Mouse (Mus musculus) midbrain, embryonic 14.5 days (tissue): ENCODE measurements around the gene Slc35b3. TPM values are rescaled to one million over a fixed set of nuclear protein-coding genes. Genes with fewer than 3 reads are reported as not detected.

Experiments
- ATAC-seq: fragments of 200-750 bp; cut with Nextera tagmentation; 2 replicates; pipeline ENCODE4 v1.8.0; 2017; ENCODE audit warnings: moderate number of reproducible peaks, moderate library complexity; ENCODE audit not compliant: low FRiP score, low TSS enrichment
- DNase-seq: peaks from one replicate; pipeline ENCODE4 v3.0.0-alpha.2; 2015
- H3K27ac ChIP-seq: fragments of 300-500 bp; sonication (generic); replicated peaks from 2 replicates; pipeline ENCODE4 v1.5.1; 2014; ENCODE audit warnings: mild to moderate bottlenecking, low read depth, low read length, moderate library complexity
- H3K27me3 ChIP-seq: fragments of 300-500 bp; sonication (generic); 2 replicates; pipeline ENCODE4 v1.6.1; 2014; ENCODE audit warnings: low read length, control low read depth, mixed read lengths; ENCODE audit not compliant: control insufficient read depth, insufficient read depth
- H3K36me3 ChIP-seq: fragments of 300-500 bp; sonication (generic); 2 replicates; pipeline ENCODE4 v1.6.1; 2014; ENCODE audit warnings: low read length, control low read depth; ENCODE audit not compliant: control insufficient read depth, insufficient read depth
- H3K4me1 ChIP-seq: fragments of 300-500 bp; sonication (generic); 2 replicates; pipeline ENCODE4 v1.6.1; 2014; ENCODE audit warnings: mild to moderate bottlenecking, antibody characterized with exemption, low read length, control low read depth; ENCODE audit not compliant: control insufficient read depth, insufficient read depth
- H3K4me2 ChIP-seq: fragments of 300-500 bp; sonication (generic); 2 replicates; pipeline ENCODE4 v1.6.1; 2014; ENCODE audit warnings: mild to moderate bottlenecking, low read length, moderate library complexity
- H3K4me3 ChIP-seq: fragments of 300-500 bp; sonication (generic); replicated peaks from 2 replicates; pipeline ENCODE4 v1.5.1; 2014; ENCODE audit warnings: low read depth, low read length
- H3K9ac ChIP-seq: fragments of 300-500 bp; sonication (generic); replicated peaks from 2 replicates; pipeline ENCODE4 v1.6.1; 2014; ENCODE audit warnings: mild to moderate bottlenecking, low read length, moderate library complexity
- H3K9me3 ChIP-seq: fragments of 300-500 bp; sonication (generic); 2 replicates; pipeline ENCODE4 v1.6.1; 2016; ENCODE audit warnings: low read length, control low read depth, mixed read lengths; ENCODE audit not compliant: control insufficient read depth
- WGBS: fragments of 180-500 bp; shearing (Covaris S2); extraction: QIAGEN DNeasy Blood & Tissue Kit; methylation state at CpG from one replicate; pipeline ENCODE4 v1.1.7; 2014; 5-methylcytosine and 5-hydroxymethylcytosine counted together
- polyA plus RNA-seq: library from polyadenylated mRNA; unstranded; fragments of >200 nt; fragmentation: Nextera tagmentation; extraction: Ambion mirVana; gene quantifications from 2 replicates; pipeline ENCODE4 v1.2.1, GENCODE M21; 2014

Slc35b3 gene
- polyA plus RNA-seq, 1 experiment from 2014 or later, result 38.2 TPM

DNA sequence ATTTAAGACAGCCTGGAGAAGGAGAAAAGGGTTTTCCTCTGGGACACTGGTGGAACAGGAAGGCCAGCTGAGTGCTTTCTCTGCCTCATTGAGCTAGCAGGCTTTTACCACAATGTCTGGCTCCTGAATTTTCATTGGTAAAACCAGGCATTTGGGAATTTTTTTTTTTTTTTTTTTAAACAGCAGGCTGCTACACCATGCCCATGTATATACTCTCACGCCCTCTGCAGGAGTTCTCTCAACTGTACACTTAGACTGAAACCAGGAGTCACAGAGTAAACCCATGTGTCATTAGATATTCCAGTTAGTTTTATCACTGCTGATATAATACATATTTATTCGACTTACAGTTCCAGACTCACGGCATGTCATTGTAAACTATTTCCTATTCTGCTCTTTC is 20.2 kb upstream of the Slc35b3 start:
- H3K27ac ChIP-seq, result no peak overlapping the region
- no peak overlapping the region for H3K4me3 ChIP-seq
- no peaks in the 10 kb centered on the region for H3K4me1 ChIP-seq
- DNase-seq (no peak), ATAC-seq (no peak; the same call in 1 of the 2 replicates)
- no peak overlapping the region for H3K9ac ChIP-seq
- H3K9me3 ChIP-seq, result no peaks in the 10 kb centered on the region
- 86% methylated on average over 3 of the region's 3 CpGs for WGBS
- H3K4me2 ChIP-seq, result no peak overlapping the region
- no peaks in the 10 kb centered on the region for H3K27me3 ChIP-seq
- no peaks in the 10 kb centered on the region for H3K36me3 ChIP-seq

GRCm38 (mm10) chr13:38976978-38977377 is 16.3 kb upstream of the Slc35b3 start:
- Histone ChIP-seq H3K4me3 (no peak overlapping the region), H3K27me3 (no peaks in the 10 kb centered on the region), H3K4me2 (no peak overlapping the region), H3K9ac (no peak overlapping the region), H3K36me3 (no peaks in the 10 kb centered on the region), H3K9me3 (no peaks in the 10 kb centered on the region), H3K27ac (no peak overlapping the region), H3K4me1 (no peaks in the 10 kb centered on the region)
- DNase-seq (no peak), ATAC-seq (no peak)
- 88% methylated on average over 6 of the region's 6 CpGs for WGBS

GRCm38 (mm10) chr13:38975853-38976252 is 15.2 kb upstream of the Slc35b3 start:
- ATAC-seq (no peak), DNase-seq (no peak)
- H3K9me3 ChIP-seq, result no peaks in the 10 kb centered on the region
- H3K4me1 ChIP-seq, result no peaks in the 10 kb centered on the region
- H3K4me2 ChIP-seq, result no peak overlapping the region
- H3K9ac ChIP-seq, result no peak overlapping the region
- WGBS, result 93% methylated on average over 5 of the region's 5 CpGs
- no peak overlapping the region for H3K27ac ChIP-seq
- H3K36me3 ChIP-seq, result no peaks in the 10 kb centered on the region
- no peaks in the 10 kb centered on the region for H3K27me3 ChIP-seq
- no peak overlapping the region for H3K4me3 ChIP-seq

GRCm38 (mm10) chr13:38972602-38973001 is 11.9 kb upstream of the Slc35b3 start:
- Histone ChIP-seq H3K9me3 (no peaks in the 10 kb centered on the region), H3K4me1 (no peaks in the 10 kb centered on the region), H3K27ac (no peak overlapping the region), H3K9ac (no peak overlapping the region), H3K36me3 (no peaks in the 10 kb centered on the region), H3K4me3 (no peak overlapping the region), H3K4me2 (no peak overlapping the region), H3K27me3 (no peaks in the 10 kb centered on the region)
- ATAC-seq, result no peak
- 11% methylated on average over 6 of the region's 6 CpGs for WGBS
- DNase-seq, result no peak

- no peak for ATAC-seq
- Histone ChIP-seq H3K27ac (no peak overlapping the region), H3K9ac (no peak overlapping the region), H3K9me3 (no peaks in the 10 kb centered on the region), H3K4me2 (no peak overlapping the region), H3K4me1 (no peaks in the 10 kb centered on the region), H3K36me3 (no peaks in the 10 kb centered on the region), H3K4me3 (no peak overlapping the region), H3K27me3 (no peaks in the 10 kb centered on the region)
- no peak for DNase-seq
- 81% methylated on average over 4 of the region's 4 CpGs for WGBS
These were observed 10.4 kb upstream of the Slc35b3 start for GRCm38 (mm10) chr13:38971047-38971446.

DNA sequence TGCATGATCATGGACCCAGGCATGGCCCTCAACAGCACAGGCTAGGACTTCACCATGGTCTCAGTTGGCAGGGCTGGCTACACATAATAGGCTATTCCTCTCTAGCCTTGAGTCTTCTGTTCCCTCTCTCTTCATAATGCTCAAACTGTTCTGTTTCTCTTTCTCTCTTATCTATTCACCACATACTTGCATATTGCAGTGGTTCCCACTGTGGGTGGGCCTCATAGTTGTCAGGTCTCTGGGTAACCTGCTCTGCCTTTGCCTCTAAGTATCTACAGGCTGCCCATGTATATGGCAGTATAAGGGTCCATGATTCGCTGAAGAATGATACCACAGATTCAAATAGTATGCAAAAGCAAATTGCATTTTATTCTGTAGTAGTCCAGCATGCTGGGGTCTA is 6.8 kb upstream of the Slc35b3 start:
- Histone ChIP-seq H3K27ac (no peak overlapping the region), H3K9ac (no peak overlapping the region), H3K4me1 (no peaks in the 10 kb centered on the region), H3K27me3 (no peaks in the 10 kb centered on the region), H3K4me3 (no peak overlapping the region), H3K4me2 (no peak overlapping the region), H3K36me3 (no peaks in the 10 kb centered on the region), H3K9me3 (no peaks in the 10 kb centered on the region)
- DNase-seq (no peak), ATAC-seq (no peak)
- WGBS, result 89% methylated on average over 1 of the region's 1 CpGs

DNA sequence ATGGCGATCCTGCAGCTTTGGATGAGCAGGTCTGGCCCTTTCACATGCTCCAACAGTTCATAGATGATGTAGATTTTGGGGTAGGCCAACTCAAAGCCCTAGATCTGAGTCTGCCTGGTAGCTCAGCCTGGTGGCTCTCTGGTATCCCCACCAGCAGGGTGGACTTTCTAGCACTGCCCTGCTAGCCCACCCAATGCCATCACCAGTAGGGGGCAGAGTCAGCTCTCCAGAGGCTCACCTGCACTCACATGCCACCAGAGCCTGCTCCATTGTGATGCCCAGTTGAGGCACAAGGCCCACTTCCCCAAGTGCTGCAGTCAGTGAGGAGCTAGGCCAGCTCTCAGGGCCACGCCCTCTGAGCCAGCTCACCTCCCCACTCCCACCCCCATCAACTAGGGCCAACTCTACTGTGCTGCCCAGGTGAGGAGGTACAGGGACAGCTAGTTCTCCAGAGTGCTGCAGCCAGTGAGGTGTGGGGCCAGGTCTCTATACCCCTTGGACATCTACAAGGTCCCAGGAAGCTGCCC is 6.3 kb upstream of the Slc35b3 start:
- no peak overlapping the region for H3K9ac ChIP-seq
- no peak overlapping the region for H3K4me3 ChIP-seq
- no peaks in the 10 kb centered on the region for H3K27me3 ChIP-seq
- ATAC-seq (no peak; the same call in 1 of the 2 replicates), DNase-seq (no peak)
- no peaks in the 10 kb centered on the region for H3K9me3 ChIP-seq
- no peak overlapping the region for H3K27ac ChIP-seq
- H3K4me1 ChIP-seq, result no peaks in the 10 kb centered on the region
- no peak overlapping the region for H3K4me2 ChIP-seq
- H3K36me3 ChIP-seq, result no peaks in the 10 kb centered on the region
- 93% methylated on average over 2 of the region's 2 CpGs for WGBS

- Histone ChIP-seq H3K27me3 (no peaks in the 10 kb centered on the region), H3K4me2 (no peak overlapping the region), H3K27ac (no peak overlapping the region), H3K36me3 (no peaks in the 10 kb centered on the region), H3K9ac (no peak overlapping the region), H3K4me3 (no peak overlapping the region), H3K9me3 (no peaks in the 10 kb centered on the region), H3K4me1 (peaks cover 15% of the 10 kb centered on the region)
- DNase-seq, result no peak
- 72% methylated on average over 2 of the region's 2 CpGs for WGBS
- no peak for ATAC-seq
These were observed 2.1 kb upstream of the Slc35b3 start for GRCm38 (mm10) chr13:38962771-38963170.

DNA sequence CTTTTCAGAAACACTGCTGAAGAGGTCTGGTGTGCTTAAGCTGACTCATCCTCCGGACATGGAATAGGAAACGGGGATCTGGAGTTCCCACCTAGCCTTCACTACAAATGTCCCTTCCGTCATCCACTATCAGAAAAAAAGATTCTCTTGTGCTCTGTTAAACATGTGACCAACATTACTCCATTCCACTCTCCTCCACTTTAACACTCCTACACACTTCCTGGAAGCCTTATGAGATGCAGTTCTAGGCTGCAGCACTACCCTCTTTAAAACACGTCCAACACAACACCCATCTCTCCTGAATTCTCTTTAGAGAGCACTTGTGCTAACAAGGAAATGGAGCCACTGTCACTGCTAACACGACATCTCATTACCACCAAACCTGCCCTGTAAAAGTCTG is 2.6 kb downstream of the Slc35b3 start:
- H3K27ac ChIP-seq, result no peak overlapping the region
- H3K4me2 ChIP-seq, result no peak overlapping the region
- ATAC-seq (no peak), DNase-seq (no peak)
- peaks cover 15% of the 10 kb centered on the region for H3K4me1 ChIP-seq
- peaks cover 21% of the 10 kb centered on the region for H3K36me3 ChIP-seq
- H3K9me3 ChIP-seq, result no peaks in the 10 kb centered on the region
- H3K27me3 ChIP-seq, result no peaks in the 10 kb centered on the region
- H3K9ac ChIP-seq, result no peak overlapping the region
- WGBS, result 85% methylated on average over 5 of the region's 5 CpGs
- H3K4me3 ChIP-seq, result no peak overlapping the region
